27 mouse cellular contexts compared by ENCODE assay signal in genomic region chr2:104477398-104478015, GRCm38 (mm10). TPM values are rescaled to one million over a fixed set of nuclear protein-coding genes. Genes with fewer than 3 reads are reported as not detected.
DNase-seq lines count a peak whose midpoint lies in the region; ATAC-seq and TF ChIP-seq lines count a peak whose summit lies in the region.
"Had no signal": no experiment of that assay in that cellular context is flagged by ENCODE, and none has a peak within 500 bp of the region (broad histone marks: within the 10 kb centered on the region; RNA-seq: fewer than 3 reads in every experiment).

No protein-coding gene starts in this region.

- peak; percentile 15; the same call in 1 of the 2 replicates for ATAC-seq in liver, embryonic 11.5 days (replicated peaks; ENCODE audit: low FRiP score)
- peak; percentile 48; the same call in 1 of the 2 replicates for ATAC-seq in liver, embryonic 16.5 days (ENCODE audit: low read depth)
- ATAC-seq: forebrain, embryonic 14.5 days; forebrain, postnatal 0 days had no signal

- no peak overlapping the region for H3K9ac ChIP-seq in heart, adult 2 months (ENCODE audit: low read depth, low read length)
- H3K9ac ChIP-seq in liver, embryonic 11.5 days (ENCODE audit: low read depth, low read length), result no peak overlapping the region
- H3K9ac ChIP-seq in liver, embryonic 16.5 days (ENCODE audit: low read depth, low read length), result no peak overlapping the region
- H3K9ac ChIP-seq: embryonic facial prominence, embryonic 12.5 days; embryonic facial prominence, embryonic 15.5 days; forebrain, postnatal 0 days; heart, embryonic 13.5 days; hindbrain, embryonic 12.5 days; hindbrain, embryonic 15.5 days had no signal

- peaks cover 10% of the 10 kb centered on the region for H3K79me2 ChIP-seq in heart, adult 2 months (replicated peaks; ENCODE audit: control insufficient read depth, insufficient read depth, low read length)

- H3K4me2 ChIP-seq in liver, embryonic 11.5 days, result no peak overlapping the region
- peak overlapping the region; percentile 30; the same call in 1 of the 2 replicates for H3K4me2 ChIP-seq in liver, embryonic 16.5 days (ENCODE audit: low read depth, low read length)
- H3K4me2 ChIP-seq: embryonic facial prominence, embryonic 12.5 days; embryonic facial prominence, embryonic 15.5 days; heart, embryonic 13.5 days; hindbrain, embryonic 12.5 days; hindbrain, embryonic 15.5 days had no signal

- no peaks in the 10 kb centered on the region for H3K36me3 ChIP-seq in heart, embryonic 10.5 days
- peaks cover 23% of the 10 kb centered on the region for H3K36me3 ChIP-seq in heart, adult 2 months (ENCODE audit: control insufficient read depth, insufficient read depth, low read length)
- no peaks in the 10 kb centered on the region for H3K36me3 ChIP-seq in liver, embryonic 11.5 days (ENCODE audit: control insufficient read depth, insufficient read depth, low read length)
- H3K36me3 ChIP-seq in liver, embryonic 16.5 days (ENCODE audit: control insufficient read depth, insufficient read depth), result no peaks in the 10 kb centered on the region
- H3K36me3 ChIP-seq in limb, embryonic 10.5 days, result no peaks in the 10 kb centered on the region
- H3K36me3 ChIP-seq: embryonic facial prominence, embryonic 12.5 days; embryonic facial prominence, embryonic 15.5 days; hindbrain, embryonic 12.5 days; hindbrain, embryonic 15.5 days had no signal

- TF ChIP-seq EP300 in heart, adult 2 months (IDR thresholded peaks at IDR 0.05; ENCODE audit: insufficient read depth, low read depth, low read length), result no peak

- intact Hi-C loops in heart, adult 2 months (cut with DNase I), result no loop called here

- WGBS in heart, embryonic 10.5 days, result 57% methylated on average over 2 of the region's 2 CpGs
- 66% methylated on average over 2 of the region's 2 CpGs for WGBS in heart, adult 2 months
- 59% methylated on average over 2 of the region's 2 CpGs for WGBS in liver, embryonic 11.5 days
- WGBS in liver, embryonic 16.5 days (ENCODE audit: insufficient replicate concordance), result 66% methylated on average over 2 of the region's 2 CpGs
- WGBS in limb, embryonic 10.5 days, result 69% methylated on average over 2 of the region's 2 CpGs

- peaks cover 14% of the 10 kb centered on the region for H3K4me1 ChIP-seq in heart, embryonic 10.5 days
- H3K4me1 ChIP-seq in heart, adult 2 months (ENCODE audit: control insufficient read depth, insufficient read depth, low read length), result peaks cover 10% of the 10 kb centered on the region
- peaks cover 3% of the 10 kb centered on the region; the same call in 1 of the 2 replicates for H3K4me1 ChIP-seq in liver, embryonic 11.5 days (replicated peaks; ENCODE audit: control insufficient read depth, insufficient read depth, low read length)
- peaks cover 9% of the 10 kb centered on the region for H3K4me1 ChIP-seq in liver, embryonic 16.5 days (ENCODE audit: control insufficient read depth, low read depth, low read length)
- no peaks in the 10 kb centered on the region for H3K4me1 ChIP-seq in limb, embryonic 10.5 days
- H3K4me1 ChIP-seq: embryonic facial prominence, embryonic 12.5 days; embryonic facial prominence, embryonic 15.5 days; hindbrain, embryonic 12.5 days; hindbrain, embryonic 15.5 days had no signal

- H3K27ac ChIP-seq in heart, embryonic 10.5 days, result peak overlapping the region; percentile 10; the same call in 1 of the 2 replicates
- H3K27ac ChIP-seq in heart, adult 2 months, result no peak overlapping the region
- H3K27ac ChIP-seq in liver, embryonic 11.5 days (ENCODE audit: low read depth, low read length), result no peak overlapping the region
- H3K27ac ChIP-seq in liver, embryonic 16.5 days (ENCODE audit: low read length), result peak overlapping the region; percentile 24; the same call in 1 of the 2 replicates
- no peak overlapping the region for H3K27ac ChIP-seq in limb, embryonic 10.5 days
- H3K27ac ChIP-seq: embryonic facial prominence, embryonic 12.5 days; embryonic facial prominence, embryonic 15.5 days; gastrocnemius, adult 2 months; heart, embryonic 13.5 days; hindbrain, embryonic 12.5 days; hindbrain, embryonic 15.5 days had no signal

- DNase-seq in heart, embryonic 10.5 days (ENCODE audit: low spot score), result no peak
- DNase-seq in heart, adult 2 months, result no peak
- DNase-seq in liver, embryonic 11.5 days (ENCODE audit: low spot score), result no peak
- DNase-seq in liver, result no peak
- DNase-seq in spleen, adult 18-20 months, result no peak
- no peak for DNase-seq in limb, embryonic 10.5 days (ENCODE audit: low spot score)
- DNase-seq: adrenal gland, adult 2 months; adrenal gland, postnatal 14 days; B cell, adult 2 months; cerebellum, adult 11 months; cerebellum, adult 2 months; cerebellum, adult 9-11 months; cerebellum, postnatal 25 days; forebrain, postnatal 0 days; gastrocnemius, adult 2 months; gastrocnemius, postnatal 14 days; heart, adult 18-20 months; heart, postnatal 14 days had no signal

- no peak for TF ChIP-seq POLR2A in heart, adult 2 months (IDR thresholded peaks at IDR 0.05; ENCODE audit: insufficient read depth, low read depth, low read length)

- no peaks in the 10 kb centered on the region for H3K9me3 ChIP-seq in heart, embryonic 10.5 days
- no peaks in the 10 kb centered on the region for H3K9me3 ChIP-seq in liver, embryonic 11.5 days (ENCODE audit: control insufficient read depth, low read length)
- H3K9me3 ChIP-seq in liver, embryonic 16.5 days (replicated peaks; ENCODE audit: control insufficient read depth, low read length), result no peaks in the 10 kb centered on the region
- no peaks in the 10 kb centered on the region for H3K9me3 ChIP-seq in limb, embryonic 10.5 days (replicated peaks)
- H3K9me3 ChIP-seq: embryonic facial prominence, embryonic 12.5 days; embryonic facial prominence, embryonic 15.5 days; G1E; heart, embryonic 13.5 days; hindbrain, embryonic 12.5 days; hindbrain, embryonic 15.5 days had no signal

- H3K27me3 ChIP-seq in heart, embryonic 10.5 days (ENCODE audit: insufficient read depth, poor library complexity, severe bottlenecking), result no peaks in the 10 kb centered on the region
- H3K27me3 ChIP-seq in heart, adult 2 months (ENCODE audit: control insufficient read depth, insufficient read depth, low read length), result no peaks in the 10 kb centered on the region
- no peaks in the 10 kb centered on the region for H3K27me3 ChIP-seq in liver, embryonic 11.5 days (replicated peaks; ENCODE audit: control insufficient read depth, insufficient read depth, low read length)
- no peaks in the 10 kb centered on the region for H3K27me3 ChIP-seq in liver, embryonic 16.5 days (ENCODE audit: control insufficient read depth, insufficient read depth, low read depth, low read length)
- H3K27me3 ChIP-seq in limb, embryonic 10.5 days (ENCODE audit: low read depth, poor library complexity, severe bottlenecking), result no peaks in the 10 kb centered on the region
- H3K27me3 ChIP-seq: CH12.LX; embryonic facial prominence, embryonic 12.5 days; embryonic facial prominence, embryonic 15.5 days; heart, embryonic 13.5 days; hindbrain, embryonic 12.5 days; hindbrain, embryonic 15.5 days had no signal

- H3K4me3 ChIP-seq in heart, embryonic 10.5 days, result no peak overlapping the region
- no peak overlapping the region for H3K4me3 ChIP-seq in heart, adult 2 months
- no peak overlapping the region for H3K4me3 ChIP-seq in liver, embryonic 11.5 days (ENCODE audit: low read depth, low read length)
- no peak overlapping the region for H3K4me3 ChIP-seq in liver, embryonic 16.5 days (ENCODE audit: low read depth, low read length)
- H3K4me3 ChIP-seq in limb, embryonic 10.5 days, result no peak overlapping the region
- H3K4me3 ChIP-seq: embryonic facial prominence, embryonic 12.5 days; embryonic facial prominence, embryonic 15.5 days; gastrocnemius, adult 2 months; heart, embryonic 13.5 days; hindbrain, embryonic 12.5 days; hindbrain, embryonic 15.5 days had no signal

- no peak for TF ChIP-seq CTCF in heart, adult 2 months (IDR thresholded peaks at IDR 0.05)

RNA-seq across cellular contexts. Expression of gene Hipk3, which starts 16.7 kb away (rescaled TPM):
- 34.2 and 48.1 TPM in 2 replicates for polyA plus RNA-seq in heart, embryonic 10.5 days (2016; fragmentation: Nextera tagmentation; extraction: Ambion mirVana)
- total RNA-seq in heart, adult 2 months (2021), result 100 to 1,000 TPM; 206 to 229 TPM
- 66.9 and 147 TPM in 2 replicates for polyA plus RNA-seq in heart, adult 2 months (2012; rRNA removed)
- polyA plus RNA-seq in liver, embryonic 11.5 days (2014; fragmentation: Nextera tagmentation; extraction: Ambion mirVana), result 17.4 and 18.3 TPM in 2 replicates
- 7.4 and 7.5 TPM in 2 replicates for polyA plus RNA-seq in liver, embryonic 16.5 days (2015; fragmentation: Nextera tagmentation; extraction: Ambion mirVana)
- 9.8 and 10.7 TPM in 2 replicates for polyA plus RNA-seq in limb, embryonic 10.5 days (2016; fragmentation: Nextera tagmentation; extraction: Ambion mirVana)

Comparison
In these comparisons a context has a peak if more than half of its experiments do, and no peak if none do; other contexts are left out.
1. H3K27ac ChIP-seq: peak in heart, embryonic 10.5 days (single experiment) and liver, embryonic 16.5 days (single experiment); none in heart, adult 2 months (single experiment), liver, embryonic 11.5 days (single experiment) and limb, embryonic 10.5 days (single experiment).